ENCODE assay signal across 8 mouse cellular contexts in the genomic region with DNA sequence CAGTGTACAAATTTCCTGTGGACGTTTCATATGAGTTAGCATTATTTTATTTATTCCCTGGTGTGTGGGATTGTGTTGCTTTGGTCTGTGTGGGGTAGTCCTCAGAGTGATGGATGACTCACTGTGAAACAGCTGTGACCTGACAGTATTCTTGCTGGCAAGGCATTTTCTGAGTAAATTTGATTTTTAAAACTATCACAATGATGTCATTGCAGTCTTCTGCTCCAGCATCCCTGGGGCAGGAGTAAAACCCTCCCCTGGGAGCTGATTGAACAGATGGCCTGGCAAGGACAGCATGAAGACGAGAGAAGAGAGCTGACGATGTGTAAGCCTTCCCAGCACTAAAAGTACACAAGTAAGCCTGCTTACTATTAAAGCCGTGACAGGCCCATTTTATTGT.
DNase-seq lines count a peak whose midpoint lies in the region; ATAC-seq and TF ChIP-seq lines count a peak whose summit lies in the region.

No protein-coding gene starts in this region.

- no peak for TF ChIP-seq EP300 in lung, postnatal 0 days (IDR thresholded peaks at IDR 0.05)

- no peaks in the 10 kb centered on the region for H3K9me3 ChIP-seq in neural tube, embryonic 12.5 days
- no peaks in the 10 kb centered on the region for H3K9me3 ChIP-seq in embryonic facial prominence, embryonic 15.5 days (replicated peaks)
- H3K9me3 ChIP-seq in lung, postnatal 0 days (ENCODE audit: low read length): no peaks in the 10 kb centered on the region

- no peak overlapping the region for H3K27ac ChIP-seq in neural tube, embryonic 12.5 days
- H3K27ac ChIP-seq in embryonic facial prominence, embryonic 15.5 days (replicated peaks): no peak overlapping the region
- no peak overlapping the region for H3K27ac ChIP-seq in lung, postnatal 0 days (ENCODE audit: low read length)

- no peak overlapping the region for H3K4me3 ChIP-seq in neural tube, embryonic 12.5 days
- no peak overlapping the region for H3K4me3 ChIP-seq in embryonic facial prominence, embryonic 15.5 days (replicated peaks)
- H3K4me3 ChIP-seq in lung, postnatal 0 days (ENCODE audit: low read depth, low read length): no peak overlapping the region

- ATAC-seq in neural tube, embryonic 12.5 days (ENCODE audit: low FRiP score, low read depth): peak; percentile 75
- ATAC-seq in embryonic facial prominence, embryonic 15.5 days (ENCODE audit: insufficient number of reproducible peaks, low FRiP score, low TSS enrichment, low read depth): peak; percentile 65; the same call in 1 of the 2 replicates
- no peak for ATAC-seq in lung, postnatal 0 days

- no peaks in the 10 kb centered on the region for H3K36me3 ChIP-seq in neural tube, embryonic 12.5 days
- H3K36me3 ChIP-seq in embryonic facial prominence, embryonic 15.5 days: no peaks in the 10 kb centered on the region
- H3K36me3 ChIP-seq in lung, postnatal 0 days (ENCODE audit: insufficient read depth, low read length): no peaks in the 10 kb centered on the region

- no peaks in the 10 kb centered on the region for H3K27me3 ChIP-seq in neural tube, embryonic 12.5 days (replicated peaks)
- no peaks in the 10 kb centered on the region for H3K27me3 ChIP-seq in embryonic facial prominence, embryonic 15.5 days
- H3K27me3 ChIP-seq in lung, postnatal 0 days (replicated peaks; ENCODE audit: insufficient read depth, low read length): no peaks in the 10 kb centered on the region

- no peak for DNase-seq in neural tube, embryonic 10.5 days (ENCODE audit: extremely low spot score, low spot score)
- peak; percentile 20 for DNase-seq in layer of hippocampus, adult 9-10 months (ENCODE audit: low spot score)
- peak; percentile 47 for DNase-seq in right cerebral cortex, postnatal 25 days
- DNase-seq in testis, postnatal 10 days (ENCODE audit: low spot score): no peak
- no peak for DNase-seq in lung, postnatal 25 days (ENCODE audit: low spot score)
- no peak for DNase-seq in lung, postnatal 0 days (ENCODE audit: low spot score)

- H3K4me2 ChIP-seq in neural tube, embryonic 12.5 days (replicated peaks): no peak overlapping the region
- no peak overlapping the region for H3K4me2 ChIP-seq in embryonic facial prominence, embryonic 15.5 days (replicated peaks)
- H3K4me2 ChIP-seq in lung, postnatal 0 days (replicated peaks; ENCODE audit: low read depth, low read length): no peak overlapping the region

- 44% methylated on average over 4 of the region's 4 CpGs for WGBS in neural tube, embryonic 12.5 days
- WGBS in embryonic facial prominence, embryonic 15.5 days: 25% methylated on average over 4 of the region's 4 CpGs
- WGBS in lung, postnatal 0 days: 45% methylated on average over 4 of the region's 4 CpGs

- TF ChIP-seq CTCF in lung, postnatal 0 days (IDR thresholded peaks at IDR 0.05): no peak

- H3K4me1 ChIP-seq in neural tube, embryonic 12.5 days: no peaks in the 10 kb centered on the region
- no peaks in the 10 kb centered on the region for H3K4me1 ChIP-seq in embryonic facial prominence, embryonic 15.5 days
- H3K4me1 ChIP-seq in lung, postnatal 0 days (ENCODE audit: insufficient read depth, low read depth, low read length): no peaks in the 10 kb centered on the region

- H3K9ac ChIP-seq in neural tube, embryonic 12.5 days: no peak overlapping the region
- no peak overlapping the region for H3K9ac ChIP-seq in embryonic facial prominence, embryonic 15.5 days
- no peak overlapping the region for H3K9ac ChIP-seq in lung, postnatal 0 days (replicated peaks; ENCODE audit: low read depth)

Comparison
In these comparisons a context has a peak if more than half of its experiments do, and no peak if none do; other contexts are left out.
1. DNase-seq: peak in layer of hippocampus, adult 9-10 months (single experiment) and right cerebral cortex, postnatal 25 days (single experiment); none in neural tube, embryonic 10.5 days (single experiment), testis, postnatal 10 days (single experiment), lung, postnatal 25 days (single experiment) and lung, postnatal 0 days (single experiment).